Mouse (Mus musculus): Measurements from ENCODE around the gene Jup. TPM values are rescaled to one million over a fixed set of nuclear protein-coding genes. Genes with fewer than 3 reads are reported as not detected.
"Not testable (repeated sequence)": the region's sequence is repeated elsewhere in the genome, so short reads cannot be mapped to it uniquely, and the experiment has no call there.

Gene Jup
- total RNA-seq, 2 experiments from 2014 or later = 73.4 to 81.3 TPM

DNA sequence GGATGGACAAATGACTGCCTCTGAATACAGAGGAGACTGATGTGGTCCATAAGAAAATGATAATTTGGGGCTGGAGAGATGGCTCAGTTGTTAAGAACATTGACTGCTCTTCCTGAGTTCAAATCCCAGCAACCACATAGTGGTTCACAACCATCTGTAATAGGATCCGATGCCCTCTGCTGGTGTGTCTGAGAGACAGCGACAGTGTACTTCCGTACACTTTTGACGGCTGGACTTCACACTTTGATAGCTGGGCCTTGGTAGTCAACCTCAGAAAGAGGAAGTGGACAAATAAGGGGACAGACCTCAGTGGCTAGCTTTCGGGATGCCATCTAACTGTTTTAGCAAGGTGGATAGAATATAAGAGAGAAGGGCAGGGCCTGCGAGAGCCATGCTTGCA is 37.4 kb downstream of the Jup start:
- DNase-seq (ENCODE audit: low spot score) = no peak

- no peak for DNase-seq (ENCODE audit: low spot score)
These were observed 40.2 kb downstream of the Jup start for GRCm38 (mm10) chr11:100357408-100357807.

GRCm38 (mm10) chr11:100356819-100357211 is 40.7 kb downstream of the Jup start:
- DNase-seq (ENCODE audit: low spot score) = no peak

DNA sequence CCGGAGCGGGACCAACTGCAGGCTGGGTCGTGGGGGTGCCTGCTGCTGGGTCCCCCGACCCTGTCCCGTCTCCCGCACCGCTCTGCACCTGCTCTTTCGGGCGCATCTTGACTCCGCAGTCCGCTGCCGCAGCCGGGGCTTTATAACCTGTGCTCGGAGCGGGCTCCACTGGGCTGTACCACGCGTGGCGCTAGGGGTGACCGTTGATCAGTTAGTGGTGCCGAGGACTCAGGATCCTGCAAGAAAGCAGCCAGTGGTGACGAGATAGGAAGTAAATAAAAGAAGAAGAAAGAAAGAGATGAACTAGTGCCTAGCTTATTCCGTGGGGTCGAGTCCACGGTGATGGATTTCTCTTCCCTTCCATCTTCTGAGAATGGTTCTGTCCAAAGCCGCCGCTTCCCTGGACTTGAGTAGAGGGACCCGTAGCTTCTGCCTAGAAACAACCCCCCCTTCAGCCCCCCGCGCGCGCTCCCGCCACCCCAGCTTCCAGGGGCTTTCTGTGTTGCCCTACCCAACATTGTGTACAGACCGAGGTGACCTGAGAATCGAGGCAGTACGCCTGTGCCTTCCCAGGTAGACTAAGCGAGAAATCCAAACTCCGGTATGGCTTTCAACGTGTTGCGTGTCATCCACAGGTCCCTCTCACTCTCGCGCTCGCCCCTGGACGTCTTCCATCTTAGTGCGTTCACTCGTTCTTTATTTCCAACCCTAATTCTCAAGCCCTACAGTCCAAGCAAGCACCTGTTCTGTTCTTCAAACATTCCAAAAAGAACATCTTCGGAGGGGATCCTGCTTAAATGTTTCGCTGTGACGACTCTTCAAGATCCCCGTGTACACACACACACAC is 41.4 kb downstream of the Jup start, which contains the start of gene Hap1:
Gene Hap1 (minus strand): TSS at position 157 of the 847 bp plus-strand sequence.
- DNase-seq (ENCODE audit: low spot score) = peak; percentile 55

- DNase-seq (ENCODE audit: low spot score) = peak; percentile 12
These were observed 42.2 kb downstream of the Jup start for GRCm38 (mm10) chr11:100355151-100355951.

GRCm38 (mm10) chr11:100352076-100352857 is 45.3 kb downstream of the Jup start:
- DNase-seq (ENCODE audit: low spot score) = no peak

DNA sequence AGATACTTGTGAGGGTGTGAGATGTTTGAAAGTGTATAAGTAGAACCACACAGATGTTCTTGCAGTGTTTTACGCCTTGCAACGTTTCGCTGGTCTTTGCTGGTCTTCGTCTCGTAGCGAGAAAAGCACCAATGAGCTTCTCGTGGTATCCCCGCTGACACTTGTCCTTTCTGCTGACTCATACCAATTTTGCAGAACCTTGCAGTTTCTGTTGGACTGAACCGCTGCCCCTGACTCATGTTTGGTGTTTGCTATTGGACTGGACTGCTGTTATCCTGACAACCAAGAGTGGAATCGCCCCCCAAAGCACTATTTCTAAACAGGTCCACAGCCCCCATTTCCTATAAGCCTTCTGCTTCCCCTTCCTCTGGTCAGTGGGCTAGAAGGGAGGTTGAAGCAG is 53.3 kb downstream of the Jup start:
- no peak for DNase-seq (ENCODE audit: low spot score)

DNA sequence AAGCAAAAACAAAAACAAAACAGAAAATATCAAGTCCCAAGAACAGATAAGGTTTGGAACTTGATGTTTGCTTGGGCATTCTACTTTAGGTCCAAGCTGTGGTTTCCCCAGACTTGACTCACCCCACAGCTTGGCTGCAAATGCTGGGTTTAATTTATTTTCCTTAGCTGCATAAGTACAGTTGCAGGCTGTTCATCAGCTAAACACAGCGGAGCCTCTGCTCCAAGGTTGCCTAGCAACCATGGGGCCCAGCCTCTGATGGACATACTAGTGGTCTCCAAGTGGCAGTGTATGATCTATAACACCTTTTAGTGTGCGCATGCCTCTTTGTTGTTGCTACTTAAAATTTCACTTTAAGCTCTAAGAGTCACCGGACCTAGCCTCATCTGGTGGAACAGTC is 61.8 kb downstream of the Jup start:
- no peak for DNase-seq (ENCODE audit: low spot score)

DNA sequence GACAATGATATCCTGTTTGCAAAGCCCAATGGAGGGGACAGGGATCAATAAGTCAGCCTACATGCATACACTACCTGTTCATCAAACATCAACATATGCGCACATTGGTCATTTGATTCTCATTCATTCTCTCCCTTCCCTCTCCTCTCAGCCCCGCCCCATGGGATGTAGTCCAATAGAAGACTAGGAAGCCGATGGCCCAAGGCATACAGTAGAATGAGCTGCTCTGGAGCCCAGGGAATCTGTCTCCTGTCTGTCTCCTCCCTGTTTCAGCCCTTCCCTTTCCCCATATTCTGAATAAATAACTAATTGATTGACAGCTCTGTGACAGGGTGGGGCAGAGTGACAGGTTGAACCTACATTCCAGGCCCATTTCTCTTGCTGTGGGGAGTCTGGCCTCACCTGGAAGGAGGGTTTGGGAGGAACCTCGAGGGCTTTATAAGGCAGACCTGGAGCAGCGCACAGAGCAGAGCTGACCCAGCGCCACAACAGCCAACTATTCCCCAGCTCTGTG is 63.6 kb downstream of the Jup start, which contains the start of gene Gast:
Gene Gast (plus strand): TSS at position 464 of the 514 bp plus-strand sequence.
- DNase-seq (ENCODE audit: low spot score) = no peak

DNA sequence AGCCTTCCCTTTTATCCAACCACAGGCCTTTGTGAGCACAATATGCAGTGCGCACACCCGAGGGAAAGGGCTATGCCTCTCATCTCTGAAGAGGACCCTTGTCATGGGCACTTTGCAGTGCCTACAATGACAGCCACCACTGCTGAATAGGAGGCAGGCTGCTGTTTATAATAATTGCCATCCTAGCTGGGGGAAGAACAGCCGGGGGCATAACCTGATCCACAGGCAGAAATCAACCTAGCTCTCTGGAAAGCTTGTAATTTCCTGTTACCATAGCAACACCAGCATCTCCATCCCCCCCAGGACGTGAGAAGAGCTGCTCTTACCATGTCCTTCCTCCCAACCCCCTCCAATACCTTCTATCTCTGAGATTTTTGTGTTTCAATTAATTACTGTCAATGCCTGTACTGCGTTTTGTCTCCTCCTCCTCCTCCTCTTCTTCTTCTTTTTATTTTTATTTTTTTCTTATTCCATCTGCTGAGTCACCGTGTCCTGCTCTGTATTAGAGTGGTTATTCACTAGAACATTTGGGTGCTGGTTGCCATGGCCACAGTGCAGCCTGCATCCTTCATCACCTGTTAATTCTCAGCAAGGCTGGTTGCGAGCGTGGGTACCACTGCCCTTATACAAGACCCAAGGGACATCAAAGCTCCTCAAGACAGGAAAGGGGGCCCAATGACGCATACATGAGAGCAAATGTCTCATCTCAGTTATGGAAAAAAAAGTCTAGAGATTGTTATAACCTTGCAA is 64.6 kb downstream of the Jup start:
- no peak for DNase-seq (ENCODE audit: low spot score)

DNA sequence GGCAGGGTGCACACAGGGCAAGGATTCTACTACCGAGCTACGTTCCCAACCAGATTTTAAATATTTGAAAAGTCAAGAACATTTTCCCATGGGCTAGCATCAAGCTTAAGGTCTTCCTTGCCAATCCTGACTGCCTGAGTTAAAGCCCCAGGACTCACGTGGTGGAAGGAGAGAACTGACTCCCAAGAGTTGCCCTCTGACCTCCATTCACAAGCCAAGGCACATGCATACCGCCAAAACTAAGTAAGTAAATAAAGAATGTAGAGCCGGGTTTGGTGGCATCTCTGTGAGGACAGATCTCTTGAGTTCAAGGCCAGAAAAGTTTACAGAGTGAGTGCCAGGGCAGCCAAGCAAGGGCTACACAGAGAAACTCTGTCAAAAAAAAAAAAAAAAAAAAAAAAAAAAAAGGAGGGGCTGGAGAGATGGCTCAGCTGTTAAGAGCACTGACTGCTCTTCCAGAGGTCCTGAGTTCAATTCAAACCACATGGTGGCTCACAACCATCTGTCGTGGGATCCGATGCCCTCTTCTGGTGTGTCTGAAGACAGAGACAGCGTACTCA is 66.7 kb downstream of the Jup start:
- not testable (repeated sequence) for DNase-seq (ENCODE audit: low spot score)

- no peak for DNase-seq (ENCODE audit: low spot score)
These were observed 67.3 kb downstream of the Jup start for GRCm38 (mm10) chr11:100330235-100330634.

DNA sequence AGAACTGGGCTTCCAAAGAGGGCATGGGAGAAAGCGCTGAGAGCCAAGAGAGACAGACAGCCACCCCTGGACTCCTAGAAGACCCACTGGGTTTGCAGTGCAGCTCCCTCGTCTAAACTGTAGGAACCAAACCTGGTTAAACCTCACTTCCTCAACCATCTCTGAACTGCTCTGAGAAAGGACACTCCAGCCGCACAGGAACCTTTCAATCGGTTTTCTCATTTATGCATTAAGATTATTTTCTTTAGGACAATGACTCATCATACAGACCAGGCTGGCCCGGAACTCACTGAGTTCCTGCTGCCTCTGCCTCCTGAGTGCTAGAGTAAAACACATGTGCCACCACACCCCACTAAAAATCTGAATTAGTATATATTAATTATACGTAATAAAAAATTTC is 69.8 kb downstream of the Jup start:
- no peak for DNase-seq (ENCODE audit: low spot score)

DNA sequence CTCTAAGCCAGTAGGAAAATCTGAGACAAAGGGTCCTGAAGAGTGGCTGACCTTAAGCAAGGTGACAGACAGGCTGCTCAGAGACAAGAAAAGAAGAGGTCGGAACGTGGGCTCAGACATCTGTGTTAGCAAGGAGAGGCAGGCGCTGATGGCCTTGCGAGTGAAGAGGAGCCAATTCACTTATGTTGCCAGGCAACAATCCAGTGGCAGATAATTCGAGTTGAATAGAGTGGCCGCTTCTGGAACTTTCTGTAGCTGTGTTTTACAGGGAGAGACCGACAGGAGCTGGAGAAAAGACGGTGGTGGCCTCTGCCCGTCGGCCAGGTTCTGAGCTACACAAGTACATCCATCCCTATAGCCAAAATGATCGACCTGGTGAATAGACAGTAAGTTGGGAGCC is 70.2 kb downstream of the Jup start:
- no peak for DNase-seq (ENCODE audit: low spot score)

DNA sequence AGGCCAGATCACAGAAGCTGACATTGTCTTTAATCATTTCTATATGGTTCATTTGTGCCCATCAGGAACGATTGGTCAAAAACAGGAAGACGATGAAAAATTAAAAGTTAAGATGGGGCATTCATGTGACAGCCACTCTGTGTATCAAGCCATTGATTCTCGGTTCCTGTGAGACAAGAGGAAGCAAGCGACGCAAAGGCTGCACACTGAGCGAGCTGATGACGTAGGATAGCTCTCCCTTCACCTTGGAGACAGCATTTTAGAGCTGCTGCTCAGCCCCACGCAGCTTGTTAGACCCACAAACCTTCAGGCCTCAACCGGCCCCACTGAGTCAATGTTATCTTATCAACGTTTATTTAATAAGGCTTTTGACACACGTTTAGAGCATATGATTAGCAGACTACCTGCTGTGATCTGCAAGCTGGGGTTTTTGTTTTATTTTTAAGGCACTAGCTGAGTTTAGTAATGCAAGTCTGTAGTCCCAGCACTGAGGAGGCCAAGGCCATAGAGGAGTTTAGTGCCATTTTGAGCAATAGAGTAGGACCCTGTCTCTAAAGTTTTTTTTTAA is 72.4 kb downstream of the Jup start:
- no peak for DNase-seq (ENCODE audit: low spot score)

DNA sequence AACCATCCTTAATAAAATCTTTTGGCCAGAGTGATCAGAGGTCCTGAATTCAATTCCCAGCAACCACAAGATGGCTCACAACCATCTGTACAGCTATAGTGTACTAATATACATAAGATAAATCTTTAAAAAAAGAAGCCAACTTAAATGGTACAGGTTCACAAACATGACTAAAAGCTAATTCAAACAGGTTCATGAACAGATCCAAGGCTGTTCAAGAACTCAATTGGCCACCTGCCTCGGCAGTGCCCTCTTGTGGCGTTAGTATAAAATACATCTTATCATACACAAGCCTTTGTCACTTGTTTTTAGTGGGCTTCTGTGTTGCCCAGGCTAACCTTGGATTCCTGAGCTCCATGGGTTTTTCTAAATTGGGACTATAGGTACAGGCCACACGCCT is 74.0 kb downstream of the Jup start:
- DNase-seq (ENCODE audit: low spot score) = peak; percentile 59

DNA sequence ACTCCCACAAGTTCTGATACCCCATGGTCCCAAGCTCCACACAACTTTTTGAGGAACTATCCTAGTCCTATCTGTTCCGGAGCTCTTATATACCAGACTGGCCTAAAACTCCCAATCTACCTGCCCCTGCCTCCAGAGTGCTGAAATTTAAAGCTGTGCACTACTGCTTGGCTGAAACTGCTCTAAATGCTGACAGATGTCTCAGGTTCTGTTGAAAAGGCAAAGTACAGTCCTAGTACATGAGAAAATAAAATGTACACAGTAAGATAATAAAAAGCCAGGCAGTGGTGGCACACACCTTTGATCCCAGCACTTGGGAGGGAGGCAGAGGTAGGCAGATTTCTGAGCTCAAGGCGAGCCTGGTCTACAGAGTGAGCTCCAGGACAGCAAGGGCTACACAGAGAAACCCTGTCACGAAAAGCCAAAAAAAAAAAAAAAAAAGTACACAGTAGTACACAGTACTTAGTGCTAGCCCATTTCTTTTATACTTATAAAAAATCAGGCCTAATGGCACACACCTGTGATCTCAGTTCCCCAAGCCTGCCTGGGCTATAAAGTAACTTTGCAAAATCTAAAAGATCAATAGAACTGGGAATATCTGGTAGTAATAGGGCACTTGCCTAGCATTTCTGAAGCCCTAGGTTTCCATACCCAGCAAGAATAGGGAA is 74.8 kb downstream of the Jup start:
- no peak for DNase-seq (ENCODE audit: low spot score)

DNA sequence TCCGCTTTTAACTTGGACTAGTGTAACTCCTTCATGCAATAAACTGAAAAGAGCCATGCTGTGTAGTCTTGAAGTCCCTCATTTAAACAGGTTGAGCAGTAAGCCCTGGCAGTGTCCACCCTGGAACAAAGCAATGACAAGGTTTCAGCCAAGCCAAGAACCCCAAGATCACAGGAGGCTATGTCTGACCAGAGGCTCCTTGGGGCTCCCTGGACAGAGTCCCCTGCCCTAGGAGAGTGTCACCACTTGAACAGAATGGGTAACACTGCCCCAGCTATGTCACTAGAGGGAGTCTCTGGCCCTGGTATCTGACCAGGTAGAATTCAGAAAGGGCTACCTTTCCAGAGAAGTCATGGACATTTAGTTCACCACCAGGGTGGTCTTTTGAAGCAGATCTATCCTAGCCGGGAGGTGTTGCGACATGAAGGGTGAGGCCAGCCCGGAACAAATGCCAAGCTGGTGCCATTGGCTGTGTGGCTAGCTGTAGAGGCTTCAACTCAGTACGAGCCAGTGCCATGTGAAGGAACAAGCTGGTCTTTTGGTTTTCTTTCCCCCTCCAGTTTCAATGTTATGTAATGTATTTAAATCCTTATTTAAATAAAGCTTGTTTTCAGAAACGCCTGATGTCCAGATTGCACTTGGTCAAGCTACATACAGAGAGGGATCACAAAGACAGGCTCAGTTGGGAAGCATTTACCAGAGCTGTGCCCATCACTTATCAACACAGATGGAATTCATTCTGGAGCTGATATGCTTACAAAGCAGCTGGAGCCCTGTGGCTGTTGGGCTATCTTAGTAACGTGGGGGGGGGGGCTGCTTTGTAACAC is 75.9 kb downstream of the Jup start:
- DNase-seq (ENCODE audit: low spot score) = not testable (repeated sequence)

Measured in gastrocnemius, adult 18-20 months (tissue).